Mouse (Mus musculus) liver, embryonic 14.5 days (tissue): ENCODE results near the gene Adamts18.

ENCODE experiments used
- CTCF ChIP-seq: IDR thresholded peaks from 2 replicates; pipeline ENCODE4 v1.5.1; 2016; ENCODE audit warnings: antibody characterized with exemption, low read depth, control low read depth
- EP300 ChIP-seq: IDR thresholded peaks from 2 replicates; pipeline ENCODE4 v1.6.1; 2016; ENCODE audit warnings: antibody characterized with exemption, low read depth

GRCm38 (mm10) chr8:113827270-113827669, 21.3 kb downstream of the Adamts18 start:
- TF ChIP-seq CTCF (no peak), EP300 (no peak)
